Mouse (Mus musculus) embryonic facial prominence, embryonic 11.5 days (tissue): ENCODE results near the gene Lcn10. TPM values are rescaled to one million over a fixed set of nuclear protein-coding genes. Genes with fewer than 3 reads are reported as not detected.
"Not testable (repeated sequence)": the region's sequence is repeated elsewhere in the genome, so short reads cannot be mapped to it uniquely, and the experiment has no call there.

Experiments
- ATAC-seq: fragments of 200-750 bp; cut with Nextera tagmentation; replicated peaks from 2 replicates; pipeline ENCODE4 v1.8.0; 2017; ENCODE audit warnings: low read depth; ENCODE audit not compliant: insufficient number of reproducible peaks, low FRiP score, low TSS enrichment
- DNase-seq: peaks from one replicate; pipeline ENCODE4 v3.0.0-alpha.2; 2015; ENCODE audit warnings: low spot score
- H3K27ac ChIP-seq: fragments of 300-500 bp; sonication (generic); replicated peaks from 2 replicates; pipeline ENCODE4 v1.5.1; 2014; ENCODE audit warnings: mild to moderate bottlenecking, low read depth, low read length, control low read depth
- H3K27me3 ChIP-seq: fragments of 300-500 bp; sonication (generic); 2 replicates; pipeline ENCODE4 v1.6.1; 2014; ENCODE audit warnings: mild to moderate bottlenecking, low read length, moderate library complexity, mixed read lengths; ENCODE audit not compliant: control insufficient read depth, insufficient read depth
- H3K36me3 ChIP-seq: fragments of 300-500 bp; sonication (generic); replicated peaks from 2 replicates; pipeline ENCODE4 v1.6.1; 2014; ENCODE audit warnings: low read depth, mild to moderate bottlenecking, low read length, moderate library complexity, mixed read lengths; ENCODE audit not compliant: control insufficient read depth, insufficient read depth
- H3K4me1 ChIP-seq: fragments of 300-500 bp; sonication (generic); 2 replicates; pipeline ENCODE4 v1.6.1; 2014; ENCODE audit warnings: low read length, mixed read lengths; ENCODE audit not compliant: control insufficient read depth, insufficient read depth
- H3K4me2 ChIP-seq: fragments of 300-500 bp; sonication (generic); 2 replicates; pipeline ENCODE4 v1.6.1; 2014; ENCODE audit warnings: low read depth, mild to moderate bottlenecking, control low read depth, low read length, moderate library complexity
- H3K4me3 ChIP-seq: fragments of 300-500 bp; sonication (generic); 2 replicates; pipeline ENCODE4 v1.5.1; 2014; ENCODE audit warnings: low read depth, low read length, control low read depth
- H3K9ac ChIP-seq: fragments of 300-500 bp; sonication (generic); replicated peaks from 2 replicates; pipeline ENCODE4 v1.6.1; 2014; ENCODE audit warnings: mild to moderate bottlenecking, control low read depth, low read length
- H3K9me3 ChIP-seq: fragments of 300-500 bp; sonication (generic); replicated peaks from 2 replicates; pipeline ENCODE4 v1.6.1; 2016; ENCODE audit warnings: mild to moderate bottlenecking, low read length, inconsistent platforms, mixed read lengths; ENCODE audit not compliant: control insufficient read depth
- WGBS: fragments of 180-500 bp; shearing (Covaris S2); extraction: QIAGEN DNeasy Blood & Tissue Kit; methylation state at CpG from one replicate; pipeline ENCODE4 v1.1.7; 2014; 5-methylcytosine and 5-hydroxymethylcytosine counted together
- polyA plus RNA-seq: library from polyadenylated mRNA; unstranded; fragments of >200 nt; fragmentation: Nextera tagmentation; extraction: Ambion mirVana; gene quantifications from 2 replicates; pipeline ENCODE4 v1.2.1, GENCODE M21; 2014

Lcn10 gene
- polyA plus RNA-seq, 1 experiment from 2014 or later: not detected

- WGBS: 73% methylated on average over 4 of the region's 4 CpGs
- Histone ChIP-seq H3K27ac (no peak overlapping the region), H3K27me3 (no peaks in the 10 kb centered on the region), H3K4me3 (no peak overlapping the region), H3K9me3 (no peaks in the 10 kb centered on the region), H3K4me2 (no peak overlapping the region), H3K9ac (no peak overlapping the region), H3K36me3 (no peaks in the 10 kb centered on the region), H3K4me1 (no peaks in the 10 kb centered on the region)
- ATAC-seq: no peak
- DNase-seq: no peak
Observed at GRCm38 (mm10) chr2:25686941-25687340, 4.4 kb downstream of the Lcn10 start.

GRCm38 (mm10) chr2:25694605-25695004 lies 12.1 kb downstream of the Lcn10 start:
- no peaks in the 10 kb centered on the region for H3K9me3 ChIP-seq
- ATAC-seq: no peak

GRCm38 (mm10) chr2:25696951-25697350 lies 14.4 kb downstream of the Lcn10 start:
- H3K27ac ChIP-seq: no peak overlapping the region
- DNase-seq: no peak
- H3K4me1 ChIP-seq: no peaks in the 10 kb centered on the region
- no peaks in the 10 kb centered on the region for H3K36me3 ChIP-seq
- no peaks in the 10 kb centered on the region for H3K9me3 ChIP-seq
- H3K4me2 ChIP-seq: no peak overlapping the region
- H3K27me3 ChIP-seq: no peaks in the 10 kb centered on the region
- 58% methylated on average over 4 of the region's 4 CpGs for WGBS
- no peak overlapping the region for H3K9ac ChIP-seq
- no peak overlapping the region for H3K4me3 ChIP-seq
- ATAC-seq: no peak

More at GRCm38 (mm10) chr2:25694605-25695004, 12.1 kb downstream of the Lcn10 start:
- no peak overlapping the region for H3K27ac ChIP-seq
- no peaks in the 10 kb centered on the region for H3K27me3 ChIP-seq
- no peak overlapping the region for H3K4me3 ChIP-seq
- no peak overlapping the region for H3K4me2 ChIP-seq
- no peaks in the 10 kb centered on the region for H3K36me3 ChIP-seq
- no peaks in the 10 kb centered on the region for H3K4me1 ChIP-seq
- DNase-seq: peak; percentile 76
- H3K9ac ChIP-seq: no peak overlapping the region

- DNase-seq (no peak), ATAC-seq (no peak)
- H3K9me3 ChIP-seq: no peaks in the 10 kb centered on the region
- no peaks in the 10 kb centered on the region for H3K4me1 ChIP-seq
- H3K27ac ChIP-seq: no peak overlapping the region
- H3K4me2 ChIP-seq: no peak overlapping the region
- no peak overlapping the region for H3K4me3 ChIP-seq
- no peaks in the 10 kb centered on the region for H3K27me3 ChIP-seq
- 86% methylated on average over 2 of the region's 2 CpGs for WGBS
- H3K36me3 ChIP-seq: no peaks in the 10 kb centered on the region
- H3K9ac ChIP-seq: no peak overlapping the region
Observed at GRCm38 (mm10) chr2:25698696-25699095, 16.2 kb downstream of the Lcn10 start.

- 79% methylated on average over 3 of the region's 3 CpGs for WGBS
- not testable (repeated sequence) for H3K27me3 ChIP-seq, H3K36me3 ChIP-seq, H3K4me1 ChIP-seq, ATAC-seq, H3K4me2 ChIP-seq, H3K9ac ChIP-seq, H3K4me3 ChIP-seq, DNase-seq, H3K27ac ChIP-seq, H3K9me3 ChIP-seq
Observed at GRCm38 (mm10) chr2:25699743-25700142, 17.2 kb downstream of the Lcn10 start, which contains the start of gene Obp2a. Obp2a (plus strand) TSS chr2:25700043.

- WGBS: 81% methylated on average over 5 of the region's 5 CpGs
- Histone ChIP-seq H3K9ac (no peak overlapping the region), H3K27me3 (no peaks in the 10 kb centered on the region), H3K27ac (no peak overlapping the region), H3K9me3 (no peaks in the 10 kb centered on the region), H3K36me3 (no peaks in the 10 kb centered on the region), H3K4me2 (no peak overlapping the region), H3K4me1 (no peaks in the 10 kb centered on the region), H3K4me3 (no peak overlapping the region)
- no peak for DNase-seq
- ATAC-seq: no peak
Observed at GRCm38 (mm10) chr2:25701001-25701400, 18.5 kb downstream of the Lcn10 start.

- Histone ChIP-seq H3K27ac (no peak overlapping the region), H3K4me1 (no peaks in the 10 kb centered on the region), H3K4me3 (no peak overlapping the region), H3K36me3 (no peaks in the 10 kb centered on the region), H3K27me3 (no peaks in the 10 kb centered on the region), H3K9ac (no peak overlapping the region), H3K4me2 (no peak overlapping the region), H3K9me3 (no peaks in the 10 kb centered on the region)
- ATAC-seq (no peak), DNase-seq (no peak)
- 86% methylated on average over 4 of the region's 4 CpGs for WGBS
Observed at GRCm38 (mm10) chr2:25703706-25704105, 21.2 kb downstream of the Lcn10 start.

GRCm38 (mm10) chr2:25706643-25707481 lies 24.3 kb downstream of the Lcn10 start, which contains the start of gene Bmyc:
Bmyc (plus strand) TSS chr2:25706739.
- DNase-seq (peak; percentile 92), ATAC-seq (peak; percentile 95)
- no peaks in the 10 kb centered on the region for H3K27me3 ChIP-seq
- no peaks in the 10 kb centered on the region for H3K36me3 ChIP-seq
- H3K4me2 ChIP-seq: peak within 1 kb of the TSS; percentile 91
- H3K9ac ChIP-seq: peak within 1 kb of the TSS; percentile 74
- no peaks in the 10 kb centered on the region for H3K4me1 ChIP-seq
- peak within 1 kb of the TSS; percentile 56 for H3K27ac ChIP-seq
- under 1% methylated on average over 69 of the region's 78 CpGs for WGBS
- no peaks in the 10 kb centered on the region for H3K9me3 ChIP-seq
- peak within 1 kb of the TSS; percentile 81 for H3K4me3 ChIP-seq
